Mouse (Mus musculus) mouse embryonic stem cell (cell line): ENCODE measurements around the gene Rab2b.

Experiments
- in situ Hi-C, 2 experiments: fragments of 300-500 bp; cut with MboI; formaldehyde crosslinking; loops; 1 replicate in 1 of 2; 3 replicates in 1 of 2; pipeline ENCODE4 v1.14.3; 2019 to 2020; ENCODE audit warnings: low sequenced_read_pairs in 2 of 2, low pct_unique_long_range_greater_than_20kb in 1 of 2, mixed read lengths in 1 of 2; ENCODE audit not compliant: unreplicated experiment in 1 of 2

Rab2b gene

DNA sequence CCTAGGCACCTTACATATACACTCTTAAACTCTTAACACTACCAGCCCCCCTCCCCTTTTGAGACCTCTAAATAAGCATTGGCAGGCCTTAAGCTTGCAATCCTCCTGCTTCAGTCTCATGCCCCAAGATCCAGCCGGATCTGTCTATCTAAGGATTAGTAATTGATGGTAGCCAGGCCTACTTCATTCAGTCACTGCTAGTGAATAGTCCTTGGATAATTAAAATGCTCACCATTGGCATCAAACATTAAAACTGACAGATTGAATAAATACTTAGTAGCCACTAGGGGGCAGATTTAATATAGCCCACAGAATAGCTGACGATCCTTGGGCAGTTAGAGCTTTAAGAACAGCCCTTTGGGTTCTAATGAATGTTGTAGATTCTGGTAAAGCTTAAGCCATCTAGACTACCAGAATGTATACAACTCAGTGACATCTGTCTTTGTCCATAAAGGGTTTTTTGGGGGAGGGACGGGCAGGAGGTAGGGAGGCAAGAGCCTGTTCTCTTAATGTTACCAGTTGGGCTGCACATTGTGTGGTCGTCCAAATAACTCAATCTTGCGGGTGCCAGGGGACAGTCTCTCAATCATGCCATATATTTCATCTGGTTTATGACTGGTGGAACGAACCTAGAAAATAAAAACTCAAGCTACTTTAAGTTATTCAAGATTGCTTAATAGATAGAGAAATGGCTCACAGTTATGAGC is 16.4 kb upstream of the Rab2b start:
- in situ Hi-C loops, result no loop called here

DNA sequence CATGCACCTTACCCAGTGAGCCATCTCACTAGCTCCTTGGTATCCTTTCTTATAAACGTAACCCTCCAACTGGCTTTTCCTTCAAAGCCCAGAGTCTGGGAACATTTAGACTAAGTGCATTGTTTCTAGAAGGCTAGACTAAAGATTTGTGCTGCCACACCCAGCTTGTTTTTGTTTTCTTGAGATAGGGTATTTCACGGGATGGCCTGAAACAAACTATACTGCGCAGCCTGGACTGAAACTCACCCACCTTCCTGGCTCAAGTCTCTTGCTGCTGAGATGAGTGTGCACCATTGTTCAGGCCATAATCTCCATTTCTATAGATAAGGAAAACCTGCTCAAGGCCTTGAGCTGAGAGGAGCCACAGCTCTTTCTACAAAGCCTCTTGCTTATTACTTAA is 4.8 kb upstream of the Rab2b start:
- in situ Hi-C loops, result no loop called here

DNA sequence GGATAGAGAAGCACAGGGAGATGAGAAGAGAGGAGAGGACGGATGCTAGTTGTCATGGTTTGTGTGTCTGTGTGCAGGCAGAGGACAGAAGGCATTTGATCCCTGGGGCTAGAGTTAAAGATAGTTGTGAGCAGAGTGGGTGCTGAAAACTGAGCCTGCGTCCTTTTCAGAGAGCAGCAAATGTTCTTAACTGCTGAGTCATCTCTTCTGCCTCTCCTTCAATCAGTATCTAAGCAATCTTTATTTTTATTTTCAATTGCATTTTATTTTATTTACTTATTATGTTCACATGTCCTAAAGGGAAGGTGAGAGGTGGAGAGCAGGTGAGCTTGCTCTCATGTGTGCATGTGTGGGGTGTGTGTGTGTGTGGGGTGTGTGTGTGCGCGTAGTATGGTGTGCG is 4.3 kb upstream of the Rab2b start:
- in situ Hi-C loops, result no loop called here

DNA sequence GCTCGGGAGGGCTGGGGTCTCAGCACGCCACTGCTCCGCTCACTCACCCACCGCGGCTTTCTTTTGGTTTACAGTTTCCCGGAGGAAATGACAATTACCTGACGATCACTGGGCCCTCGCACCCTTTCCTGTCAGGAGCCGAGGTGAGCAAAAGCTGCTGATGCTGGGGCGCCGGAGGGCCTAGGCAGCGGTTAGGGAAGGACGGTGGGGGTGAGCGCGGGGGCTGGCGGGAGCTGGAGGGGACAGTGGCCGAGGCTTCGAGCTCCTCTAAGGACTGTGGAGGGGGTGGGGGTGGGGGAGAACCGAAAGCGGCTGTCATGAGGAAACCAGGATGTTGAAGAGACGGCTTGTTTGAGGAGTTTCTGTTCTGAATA is 389 bp upstream of the Rab2b start:
- in situ Hi-C loops, result no loop called here

DNA sequence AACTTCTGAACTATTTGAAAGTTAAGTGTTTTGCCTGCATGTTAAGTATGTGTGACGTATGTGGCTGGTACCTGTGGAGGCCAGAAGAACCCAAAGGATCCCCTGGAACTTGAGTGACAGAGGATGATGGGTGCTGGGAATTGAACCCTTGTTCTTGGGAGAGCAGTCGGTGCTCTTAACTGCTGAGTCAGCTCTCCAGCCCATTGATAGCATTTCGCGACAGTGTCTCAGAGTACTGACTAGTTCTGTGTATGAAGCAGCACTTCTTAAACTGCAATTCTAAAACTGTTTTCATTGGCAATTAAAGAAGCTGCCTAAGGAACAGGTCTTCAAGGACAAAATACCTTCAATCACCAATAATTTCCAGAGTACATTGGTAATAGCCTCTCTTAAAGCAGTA is 2.1 kb downstream of the Rab2b start:
- in situ Hi-C loops, result no loop called here

DNA sequence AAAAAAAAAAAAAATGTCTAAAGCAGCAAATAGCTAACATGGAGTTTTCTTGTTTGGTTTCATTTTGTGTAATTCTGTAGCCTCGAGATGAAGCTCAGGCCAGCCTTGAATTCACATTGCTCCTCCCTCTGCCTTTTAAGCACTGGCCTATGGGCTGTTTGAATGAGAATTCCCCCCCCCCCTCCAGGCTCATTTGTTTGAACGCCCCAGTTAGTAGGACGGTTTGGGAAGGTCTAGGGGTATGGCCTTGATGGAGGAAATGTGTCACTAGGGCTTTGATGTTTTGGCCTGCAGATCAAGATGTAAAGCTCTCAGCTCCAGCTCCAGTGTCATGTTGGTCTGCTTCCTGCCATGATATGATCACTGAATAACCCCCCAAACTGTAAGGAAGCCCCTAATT is 6.6 kb downstream of the Rab2b start:
- in situ Hi-C loops, result no loop called here

DNA sequence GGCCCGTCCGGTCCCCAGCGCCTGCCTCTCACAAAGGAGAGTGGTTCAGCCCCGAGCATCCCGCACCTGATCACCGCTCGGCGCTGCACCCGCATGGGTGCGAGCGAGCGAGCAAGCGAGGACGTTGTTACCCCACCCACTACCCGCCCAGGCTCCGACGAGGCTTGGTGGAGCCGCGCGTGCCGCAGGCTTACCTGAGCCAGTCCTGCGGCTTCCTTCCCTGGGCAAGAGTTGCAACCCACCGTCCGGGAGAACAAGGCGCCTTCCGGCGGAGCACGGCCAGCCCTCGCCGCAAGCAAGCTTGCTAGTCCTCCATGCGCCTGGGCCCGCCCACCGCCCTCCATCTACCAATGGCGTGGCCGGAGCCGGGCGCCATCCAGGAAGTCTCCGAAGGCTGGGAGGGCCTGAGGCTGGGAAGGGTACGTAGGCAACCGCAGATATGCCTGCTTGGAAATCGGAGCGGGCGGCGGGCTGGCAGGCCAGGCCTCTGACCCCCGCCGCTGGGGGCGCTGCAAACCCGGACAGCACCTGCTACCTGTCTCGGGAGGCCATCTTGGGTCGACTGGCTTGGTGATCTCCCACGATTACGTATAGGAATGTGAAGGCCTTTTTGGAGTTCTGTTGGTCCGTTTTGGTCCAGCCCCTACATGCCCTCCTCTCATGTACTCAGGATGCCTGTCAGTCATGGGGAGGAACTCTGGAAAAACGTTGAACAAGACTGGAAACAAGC is 21.7 kb downstream of the Rab2b start, which contains the start of gene Chd8:
Gene Chd8, minus strand, starts transcription at position 297 of the 730 bp plus-strand sequence.
- in situ Hi-C loops, result no loop called here

DNA sequence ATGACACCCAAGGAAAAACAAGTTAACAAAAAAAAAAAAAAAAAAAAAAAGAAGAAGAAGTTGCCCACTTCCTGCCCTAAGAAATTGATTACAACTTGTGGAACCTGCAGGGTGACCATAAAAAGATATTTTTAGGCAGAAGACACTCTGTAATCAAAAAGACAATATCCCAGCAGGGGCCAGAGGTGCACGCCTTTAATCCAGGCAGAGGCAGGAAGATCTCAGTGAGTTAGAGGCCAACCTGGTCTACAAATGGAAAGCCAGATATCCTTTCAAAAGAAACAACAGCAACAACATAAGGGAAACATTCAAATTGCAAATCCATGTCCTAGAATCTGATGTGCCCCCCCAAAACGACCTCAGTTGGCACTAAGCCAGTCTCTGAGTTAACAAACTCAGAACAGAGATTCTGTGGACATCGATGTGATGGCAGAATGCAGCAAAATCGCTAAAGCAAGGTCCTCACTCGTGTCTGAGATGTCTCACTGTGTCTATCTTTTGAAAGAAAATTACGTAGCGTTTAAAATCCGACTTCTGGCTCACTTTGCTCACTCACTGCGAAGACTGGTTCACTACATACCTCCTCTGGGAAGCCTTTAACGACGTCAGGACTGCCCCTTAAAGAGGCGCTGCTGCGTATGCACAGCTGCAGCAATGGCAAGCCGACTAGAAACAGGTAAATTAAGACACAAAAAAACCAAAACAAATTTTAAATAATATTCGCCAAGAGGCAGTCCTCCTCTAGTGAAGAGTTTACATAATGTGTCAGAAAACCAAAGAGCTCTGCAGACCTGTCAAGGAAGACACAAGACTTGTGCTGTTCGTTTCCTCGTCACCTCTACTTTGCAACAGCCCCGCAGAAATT is 22.8 kb downstream of the Rab2b start:
- in situ Hi-C loops, result no loop called here

DNA sequence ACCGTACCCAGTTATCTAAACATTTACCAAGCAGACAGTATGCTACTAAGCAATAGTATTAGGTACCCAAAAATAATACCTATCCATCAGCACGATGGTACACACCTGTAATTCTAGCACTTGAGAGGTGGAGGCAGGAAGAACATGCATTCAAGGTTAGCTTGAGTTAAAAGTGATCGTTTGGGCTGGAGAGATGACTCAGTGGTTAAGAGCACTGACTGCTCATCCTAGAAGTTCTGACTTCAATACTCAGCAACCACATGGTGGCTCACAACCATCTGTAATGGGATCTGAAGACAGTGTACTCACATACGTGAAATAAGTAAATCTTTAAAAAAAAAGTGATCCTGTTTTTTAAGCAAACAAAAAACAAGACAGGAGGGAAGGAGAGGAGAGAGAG is 33.2 kb downstream of the Rab2b start:
- in situ Hi-C loops, result no loop called here

DNA sequence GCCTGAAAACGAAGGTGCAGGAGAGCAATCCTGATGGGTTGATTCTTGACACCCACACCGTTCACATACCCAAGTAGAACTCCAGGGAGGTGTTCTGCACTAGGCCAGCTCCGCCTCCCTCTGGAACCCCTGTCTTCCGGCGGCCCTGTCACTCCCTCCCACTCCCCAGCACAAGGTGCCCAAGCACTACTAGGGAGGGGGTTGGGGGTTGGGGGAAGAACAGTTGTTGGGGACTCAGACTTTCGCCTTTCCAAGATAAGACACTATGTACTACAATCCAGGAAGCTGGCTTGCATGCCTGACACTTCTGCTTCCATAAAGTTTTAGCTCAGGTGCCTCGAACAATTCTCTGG is 34.7 kb downstream of the Rab2b start:
- in situ Hi-C loops, result no loop called here

DNA sequence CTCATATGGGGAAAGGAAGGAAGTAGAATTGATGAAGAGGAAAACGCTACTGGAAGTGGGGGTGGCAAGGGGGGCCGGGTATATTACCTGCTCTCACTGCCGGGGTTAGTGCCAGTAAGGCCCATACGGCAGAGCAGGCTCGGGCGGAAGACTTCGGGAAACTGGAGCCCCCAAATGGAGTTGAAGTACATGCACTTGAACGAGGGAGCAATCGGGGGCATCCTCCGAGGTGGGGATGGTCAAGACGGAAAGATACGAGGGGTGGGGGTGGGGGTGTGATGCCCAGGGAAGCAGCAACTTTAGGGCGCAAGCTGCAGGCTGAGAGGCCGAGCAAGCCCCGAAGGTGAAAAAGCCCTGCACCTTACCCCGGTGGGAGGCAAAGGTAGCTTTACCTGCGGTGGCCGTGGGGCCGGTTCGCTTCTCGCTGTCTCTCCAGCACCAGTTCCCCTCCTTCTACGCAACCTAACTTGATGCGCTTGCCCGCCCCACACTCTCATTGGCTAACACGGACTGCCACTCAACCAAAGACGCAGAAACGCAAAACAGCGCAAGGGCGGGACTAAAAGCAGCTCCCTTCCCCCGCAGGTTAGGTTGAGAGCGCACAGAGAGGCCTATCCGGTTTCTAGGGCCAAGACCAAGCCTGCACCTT is 35.2 kb downstream of the Rab2b start:
- in situ Hi-C loops, result no loop called here

DNA sequence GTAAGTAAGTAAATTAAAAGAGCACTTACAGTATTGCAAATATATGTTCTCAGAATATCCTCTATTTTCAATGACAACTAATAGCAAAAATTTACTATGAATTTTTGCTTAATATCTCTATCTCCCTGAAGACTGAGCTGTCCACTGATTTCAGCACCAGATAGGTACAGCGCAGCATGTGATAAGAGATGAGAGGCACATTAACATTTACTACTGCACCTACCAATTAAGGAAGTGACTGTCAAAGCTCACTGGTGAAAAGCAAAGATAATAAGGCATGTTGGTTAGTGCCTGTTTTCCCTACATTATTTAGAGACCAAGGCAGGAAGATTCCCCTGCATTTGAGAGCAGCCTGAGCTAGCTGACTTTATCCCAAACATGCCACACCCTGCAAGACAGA is 43.1 kb downstream of the Rab2b start:
- in situ Hi-C loops, result no loop called here

DNA sequence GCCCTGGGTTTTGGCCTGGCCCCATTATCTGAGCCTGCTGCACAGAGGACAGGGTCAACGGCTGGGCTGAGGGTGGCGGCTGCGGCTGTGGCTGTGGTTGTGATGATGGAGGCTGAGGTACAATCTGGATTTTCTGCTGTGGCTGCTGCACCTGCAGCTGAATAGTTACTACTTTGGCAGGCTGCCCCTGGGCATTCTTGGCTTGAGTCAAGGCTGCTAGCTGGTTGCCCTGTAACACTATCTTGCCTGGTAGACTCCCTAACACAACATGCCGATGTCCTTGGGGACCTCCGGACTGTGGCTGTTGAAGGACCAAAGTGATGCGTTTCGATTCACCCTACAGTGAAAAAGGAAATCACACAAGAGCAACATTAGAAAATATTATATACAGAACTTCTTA is 44.2 kb downstream of the Rab2b start:
- in situ Hi-C loops, result no loop called here

DNA sequence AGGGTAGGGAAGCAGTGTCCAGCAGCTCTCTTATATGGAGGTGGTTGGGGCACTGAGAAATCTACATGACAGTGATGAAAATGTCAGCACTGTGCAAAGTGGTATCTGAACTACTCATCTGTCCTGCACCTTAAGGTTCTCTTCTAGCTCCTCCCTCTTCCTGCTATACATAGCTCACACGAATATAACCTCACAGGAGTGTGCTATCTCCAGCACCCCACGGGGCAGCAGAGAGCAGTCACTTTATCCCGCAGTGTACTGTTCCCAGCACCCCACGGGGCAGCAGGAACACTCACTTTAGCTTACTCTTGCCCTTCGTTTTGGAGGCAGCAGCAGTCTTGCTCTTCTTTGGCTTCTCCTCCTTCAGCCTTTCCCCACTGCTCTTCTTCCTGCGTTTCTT is 47.1 kb downstream of the Rab2b start:
- in situ Hi-C loops, result no loop called here

DNA sequence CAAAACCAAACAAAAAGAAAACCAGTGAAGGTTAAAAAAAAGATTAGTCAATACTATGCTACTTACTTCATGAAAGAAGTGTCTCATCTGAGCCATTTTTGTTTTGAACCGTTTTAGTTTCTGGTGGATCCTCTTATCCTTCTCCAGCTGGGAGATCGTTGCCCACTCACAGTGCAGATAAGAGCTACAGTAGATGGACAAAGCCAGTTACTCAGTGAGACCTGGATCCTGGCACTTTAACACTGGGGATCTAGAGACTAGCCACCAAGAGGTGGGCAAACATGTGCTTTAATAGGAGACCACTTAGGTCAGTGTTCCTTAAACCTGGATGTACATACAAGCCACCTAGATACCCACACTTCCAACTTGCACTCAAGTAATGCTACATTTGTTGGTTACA is 53.4 kb downstream of the Rab2b start:
- in situ Hi-C loops, result loop anchor here in 1 of 2 experiments (5.0 kb wide), 1 partner anchor 64 kb away; no protein-coding TSS in a partner anchor

DNA sequence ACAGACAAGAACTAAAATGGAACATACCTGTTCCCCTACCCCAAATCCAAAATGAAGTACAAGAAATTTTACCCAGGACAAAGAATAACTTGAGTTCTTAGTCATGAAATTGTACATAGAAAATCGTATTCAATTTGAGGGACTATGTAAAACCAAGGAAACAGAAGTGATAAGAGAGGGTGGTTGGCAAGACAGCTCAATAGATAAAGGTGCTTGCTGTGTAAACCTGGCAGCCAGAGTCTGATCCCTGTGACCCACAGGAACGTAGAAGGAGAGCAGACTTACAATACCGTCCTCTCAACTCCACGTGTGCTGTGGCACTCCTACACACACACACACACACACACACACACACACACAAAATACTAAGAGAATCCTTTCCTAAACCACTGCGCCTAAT is 62.1 kb downstream of the Rab2b start:
- in situ Hi-C loops, result loop anchor here in 1 of 2 experiments (5.0 kb wide), 1 partner anchor 35 kb away; no protein-coding TSS in a partner anchor
